18 mouse cellular contexts compared by ENCODE assay signal in genomic region chr3:32655994-32656393, GRCm38 (mm10). TPM values are rescaled to one million over a fixed set of nuclear protein-coding genes. Genes with fewer than 3 reads are reported as not detected.
DNase-seq lines count a peak whose midpoint lies in the region; ATAC-seq and TF ChIP-seq lines count a peak whose summit lies in the region.
"Had no signal": no experiment of that assay in that cellular context is flagged by ENCODE, and none has a peak within 500 bp of the region (broad histone marks: within the 10 kb centered on the region; RNA-seq: fewer than 3 reads in every experiment).

No protein-coding gene starts in this region.

- H3K79me2 ChIP-seq in heart, adult 2 months (replicated peaks; ENCODE audit: control insufficient read depth, insufficient read depth, low read length): no peaks in the 10 kb centered on the region

- H3K9ac ChIP-seq in heart, adult 2 months (ENCODE audit: low read depth, low read length): no peak overlapping the region
- H3K9ac ChIP-seq: forebrain, embryonic 13.5 days; hindbrain, embryonic 14.5 days; limb, embryonic 13.5 days; lung, embryonic 15.5 days; midbrain, embryonic 12.5 days had no signal

- H3K4me1 ChIP-seq in heart, adult 2 months (ENCODE audit: control insufficient read depth, insufficient read depth, low read length): peaks cover 2% of the 10 kb centered on the region; the same call in 1 of the 2 replicates
- H3K4me1 ChIP-seq in megakaryocyte, embryonic 14.5 days: peaks cover 39% of the 10 kb centered on the region
- H3K4me1 ChIP-seq: forebrain, embryonic 13.5 days; limb, embryonic 13.5 days; midbrain, embryonic 12.5 days had no signal

- no peaks in the 10 kb centered on the region for H3K27me3 ChIP-seq in heart, adult 2 months (ENCODE audit: control insufficient read depth, insufficient read depth, low read length)
- H3K27me3 ChIP-seq in megakaryocyte, embryonic 14.5 days (replicated peaks): no peaks in the 10 kb centered on the region
- H3K27me3 ChIP-seq: forebrain, embryonic 13.5 days; limb, embryonic 13.5 days; lung, embryonic 15.5 days; midbrain, embryonic 12.5 days had no signal

- no peak for ATAC-seq in megakaryocyte, adult 5-6 weeks (ENCODE audit: poor library complexity, severe bottlenecking)
- ATAC-seq in megakaryocyte progenitor cell, adult 5-6 weeks (replicated peaks; ENCODE audit: poor library complexity): peak; percentile 26; the same call in 1 of the 2 replicates
- ATAC-seq: forebrain, embryonic 13.5 days; intestine, postnatal 0 days had no signal

- H3K27ac ChIP-seq in heart, adult 2 months: peak overlapping the region; percentile 33; the same call in 1 of the 2 replicates
- H3K27ac ChIP-seq: forebrain, embryonic 13.5 days; hindbrain, embryonic 14.5 days; limb, embryonic 13.5 days; lung, embryonic 15.5 days; midbrain, embryonic 12.5 days had no signal

- intact Hi-C loops in heart, adult 2 months (cut with DNase I): no loop called here
- intact Hi-C loops in heart, postnatal 14 days (cut with DNase I): no loop called here

- H3K36me3 ChIP-seq in heart, adult 2 months (ENCODE audit: control insufficient read depth, insufficient read depth, low read length): no peaks in the 10 kb centered on the region
- H3K36me3 ChIP-seq in megakaryocyte, embryonic 14.5 days (replicated peaks; ENCODE audit: low read length): no peaks in the 10 kb centered on the region
- H3K36me3 ChIP-seq: limb, embryonic 13.5 days; lung, embryonic 15.5 days; midbrain, embryonic 12.5 days had no signal

- peak in 1 of 2 experiments; percentile 11 for DNase-seq in heart, adult 2 months
- no peak for DNase-seq in heart, postnatal 14 days
- DNase-seq in brain, adult 2 months (ENCODE audit: low read depth, low spot score): peak; percentile 10
- no peak for DNase-seq in layer of hippocampus, adult 9-10 months (ENCODE audit: low spot score)
- DNase-seq in ovary, postnatal 10 days (ENCODE audit: low spot score): no peak
- DNase-seq: B cell, adult 2 months; cerebellum, adult 11 months; cerebellum, postnatal 14 days; layer of hippocampus, adult 9-11 months had no signal

- whole genome bisulfite sequencing in heart, adult 2 months: 67% methylated on average over 4 of the region's 4 CpGs

- no peak for TF ChIP-seq POLR2A in heart, adult 2 months (IDR thresholded peaks at IDR 0.05; ENCODE audit: insufficient read depth, low read depth, low read length)

- no peak overlapping the region for H3K4me3 ChIP-seq in heart, adult 2 months
- H3K4me3 ChIP-seq in megakaryocyte, embryonic 14.5 days (replicated peaks): peak overlapping the region; percentile 80
- H3K4me3 ChIP-seq: forebrain, embryonic 13.5 days; limb, embryonic 13.5 days; lung, embryonic 15.5 days; midbrain, embryonic 12.5 days had no signal

- no peak for TF ChIP-seq EP300 in heart, adult 2 months (IDR thresholded peaks at IDR 0.05; ENCODE audit: insufficient read depth, low read depth, low read length)

- no peak for TF ChIP-seq CTCF in heart, adult 2 months (IDR thresholded peaks at IDR 0.05)

- peaks cover 11% of the 10 kb centered on the region for H3K9me3 ChIP-seq in megakaryocyte, embryonic 14.5 days
- H3K9me3 ChIP-seq: forebrain, embryonic 13.5 days; lung, embryonic 15.5 days; midbrain, embryonic 12.5 days had no signal

RNA-seq across cellular contexts. Expression of gene Gnb4, which starts 39.6 kb away (rescaled TPM):
- 10 to 100 TPM; 12.4 to 15.5 TPM for total RNA-seq in heart, adult 2 months (2021)
- 18.5 and 36.0 TPM in 2 replicates for polyA plus RNA-seq in heart, adult 2 months (2012; rRNA removed)
- 10 to 100 TPM; 26.2 to 26.4 TPM for total RNA-seq in heart, postnatal 14 days (2021)
- polyA plus RNA-seq in megakaryocyte, embryonic 14.5 days (2012; ENCODE audit: insufficient read depth, low replicate concordance): 0.63 TPM in 1 of 2 replicates, not detected in the other
- 1.8 and 2.7 TPM in 2 replicates for total RNA-seq in megakaryocyte, adult 5-6 weeks (2015)
- total RNA-seq in megakaryocyte, adult 5-6 weeks (2017): 2.0 and 5.2 TPM in 2 replicates
- total RNA-seq in megakaryocyte progenitor cell, adult 5-6 weeks (2015): 2.1 and 8.3 TPM in 2 replicates
- total RNA-seq in megakaryocyte progenitor cell, adult 5-6 weeks (2017): 3.0 and 13.7 TPM in 2 replicates

RNA-seq across cellular contexts. Expression of gene Actl6a, which starts 50.1 kb away (rescaled TPM):
- 10 to 100 TPM; 22.1 to 22.9 TPM for total RNA-seq in heart, adult 2 months (2021)
- polyA plus RNA-seq in heart, adult 2 months (2012; rRNA removed): 11.1 and 18.1 TPM in 2 replicates
- total RNA-seq in heart, postnatal 14 days (2021): 10 to 100 TPM; 21.2 to 24.9 TPM
- 9.8 TPM in 1 of 2 replicates, not detected in the other for polyA plus RNA-seq in megakaryocyte, embryonic 14.5 days (2012; ENCODE audit: insufficient read depth, low replicate concordance)
- 79.1 and 92.8 TPM in 2 replicates for total RNA-seq in megakaryocyte, adult 5-6 weeks (2015)
- total RNA-seq in megakaryocyte, adult 5-6 weeks (2017): 45.4 and 58.9 TPM in 2 replicates
- total RNA-seq in megakaryocyte progenitor cell, adult 5-6 weeks (2015): 119 and 137 TPM in 2 replicates
- 80.8 and 100 TPM in 2 replicates for total RNA-seq in megakaryocyte progenitor cell, adult 5-6 weeks (2017)
